Mouse (Mus musculus): ENCODE data around the gene Acads.

- TF ChIP-seq POLR2A (IDR thresholded peaks at IDR 0.05; ENCODE audit: low read depth, low read length), result no peak
- no peak for TF ChIP-seq CTCF (conservative IDR thresholded peaks at IDR 0.05; ENCODE audit: insufficient read depth, insufficient read length, low read depth, low read length)
Measured at GRCm38 (mm10) chr5:115160655-115161054, 41.5 kb upstream of the Acads start.

Data from kidney, adult 2 months (tissue).